Mouse (Mus musculus) forebrain, embryonic 10.5 days (tissue): ENCODE measurements around the gene Faf1. TPM values are rescaled to one million over a fixed set of nuclear protein-coding genes. Genes with fewer than 3 reads are reported as not detected.

Experiments
- DNase-seq: peaks from one replicate; pipeline ENCODE4 v3.0.0-alpha.2; 2017; ENCODE audit warnings: low spot score; ENCODE audit errors: extremely low spot score
- H3K27ac ChIP-seq: fragments of 300-500 bp; sonication (generic); 2 replicates; pipeline ENCODE4 v1.5.1; 2016; ENCODE audit warnings: mild to moderate bottlenecking
- H3K27me3 ChIP-seq: fragments of 300-500 bp; sonication (generic); 2 replicates; pipeline ENCODE4 v1.6.1; 2016; ENCODE audit warnings: mild to moderate bottlenecking; ENCODE audit not compliant: poor library complexity, severe bottlenecking
- H3K36me3 ChIP-seq: fragments of 300-500 bp; sonication (generic); replicated peaks from 2 replicates; pipeline ENCODE4 v1.6.1; 2016; ENCODE audit warnings: mild to moderate bottlenecking, moderate library complexity
- H3K4me1 ChIP-seq: fragments of 300-500 bp; sonication (generic); 2 replicates; pipeline ENCODE4 v1.6.1; 2016
- H3K4me3 ChIP-seq: fragments of 300-500 bp; sonication (generic); 2 replicates; pipeline ENCODE4 v1.5.1; 2016; ENCODE audit warnings: mild to moderate bottlenecking, moderate library complexity
- H3K9me3 ChIP-seq: fragments of 300-500 bp; sonication (generic); 2 replicates; pipeline ENCODE4 v1.6.1; 2016; ENCODE audit warnings: mild to moderate bottlenecking, moderate library complexity
- WGBS: fragments of 180-500 bp; shearing (Covaris S2); methylation state at CpG from one replicate; pipeline ENCODE4 v1.1.7; 2016; 5-methylcytosine and 5-hydroxymethylcytosine counted together
- polyA plus RNA-seq: library from polyadenylated mRNA; unstranded; fragments of >200 nt; fragmentation: Nextera tagmentation; extraction: Ambion mirVana; gene quantifications from 2 replicates; pipeline ENCODE4 v1.2.1, GENCODE M21; 2016

The Faf1 gene
- polyA plus RNA-seq, 1 experiment from 2014 or later, result 28.3 TPM

DNA sequence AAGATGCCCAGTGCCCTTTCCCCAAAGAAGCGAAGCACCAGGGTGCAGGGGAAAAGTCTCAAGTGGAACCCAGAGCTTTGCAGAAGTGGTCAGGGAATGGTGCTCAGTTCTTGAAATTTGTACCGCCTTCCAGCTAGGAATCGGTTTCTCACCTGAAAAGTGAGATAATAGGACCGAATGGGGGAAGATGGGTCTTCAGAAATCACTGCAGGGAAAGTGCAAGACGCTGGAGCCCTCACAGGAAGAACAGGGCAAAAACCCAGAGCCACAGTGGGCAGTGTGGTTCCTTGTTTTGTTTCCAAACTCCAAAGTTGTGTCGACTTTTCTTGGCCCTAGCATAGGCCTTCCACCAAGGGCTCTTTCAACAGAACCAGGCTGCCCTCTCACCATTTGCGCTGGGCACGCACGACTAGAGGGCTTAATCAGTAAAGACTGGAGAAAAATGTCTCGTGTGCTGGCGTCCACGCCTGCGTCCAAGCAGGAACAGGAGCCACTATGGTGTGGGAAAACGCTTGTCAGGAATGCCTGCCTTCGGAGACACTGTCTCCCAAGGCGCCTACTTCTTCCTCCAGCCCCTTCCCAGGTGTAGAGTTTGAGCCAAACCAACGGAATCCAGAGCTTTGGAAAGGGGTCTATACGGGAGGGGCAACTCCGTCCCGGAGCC, 297.7 kb downstream of the Faf1 start:
- Histone ChIP-seq H3K9me3 (0 out of 2 replicates have a peak, but pooled peaks cover 3% of the 10 kb centered on the region), H3K4me3 (peak overlapping the region; percentile 85), H3K27ac (peak overlapping the region; percentile 98), H3K27me3 (peaks cover 100% of the 10 kb centered on the region), H3K36me3 (no peaks in the 10 kb centered on the region), H3K4me1 (peaks cover 51% of the 10 kb centered on the region)
- peak; percentile 33 for DNase-seq
- WGBS, result 2% methylated on average over 20 of the region's 20 CpGs

DNA sequence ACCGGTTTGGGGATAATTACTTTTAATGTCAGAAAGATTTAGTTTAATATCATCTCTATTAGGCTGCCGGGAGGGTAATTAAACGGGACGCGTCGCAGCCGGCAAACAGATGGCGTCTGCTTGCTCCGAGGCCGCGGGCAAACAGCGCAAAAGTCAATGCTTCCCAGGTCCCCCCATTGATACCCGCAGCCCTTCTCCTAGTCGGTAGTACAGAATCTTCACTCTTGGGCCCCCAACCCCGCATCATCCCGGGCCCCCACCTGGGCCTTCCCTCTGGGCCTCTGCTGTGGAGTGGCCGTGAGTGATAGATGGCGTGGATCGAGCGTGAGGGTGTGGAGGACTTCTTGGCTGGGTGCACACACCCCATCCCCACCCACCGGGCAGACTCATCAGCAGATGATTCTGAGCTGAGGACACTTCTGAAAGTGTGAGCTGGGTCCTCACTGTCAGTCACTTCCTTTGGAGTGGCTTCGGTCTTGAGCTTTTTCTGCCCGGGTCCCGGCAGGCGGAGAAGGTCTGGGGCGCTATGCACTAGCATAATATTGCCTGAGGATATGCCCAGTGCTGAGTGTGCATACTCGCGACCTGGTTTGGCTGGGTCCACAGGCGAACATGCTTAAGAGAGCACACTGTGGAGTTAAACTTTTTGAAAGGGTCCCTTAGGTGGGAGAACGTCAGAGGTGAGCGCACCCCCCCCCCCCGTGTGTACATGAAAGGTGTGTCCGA, 298.4 kb downstream of the Faf1 start:
- peak overlapping the region; percentile 98 for H3K27ac ChIP-seq
- H3K9me3 ChIP-seq, result 0 out of 2 replicates have a peak, but pooled peaks cover 3% of the 10 kb centered on the region
- H3K36me3 ChIP-seq, result peaks cover 3% of the 10 kb centered on the region
- peaks cover 54% of the 10 kb centered on the region for H3K4me1 ChIP-seq
- H3K27me3 ChIP-seq, result peaks cover 100% of the 10 kb centered on the region
- DNase-seq, result peak; percentile 51
- 2% methylated on average over 33 of the region's 33 CpGs for WGBS
- peak overlapping the region; percentile 85 for H3K4me3 ChIP-seq

DNA sequence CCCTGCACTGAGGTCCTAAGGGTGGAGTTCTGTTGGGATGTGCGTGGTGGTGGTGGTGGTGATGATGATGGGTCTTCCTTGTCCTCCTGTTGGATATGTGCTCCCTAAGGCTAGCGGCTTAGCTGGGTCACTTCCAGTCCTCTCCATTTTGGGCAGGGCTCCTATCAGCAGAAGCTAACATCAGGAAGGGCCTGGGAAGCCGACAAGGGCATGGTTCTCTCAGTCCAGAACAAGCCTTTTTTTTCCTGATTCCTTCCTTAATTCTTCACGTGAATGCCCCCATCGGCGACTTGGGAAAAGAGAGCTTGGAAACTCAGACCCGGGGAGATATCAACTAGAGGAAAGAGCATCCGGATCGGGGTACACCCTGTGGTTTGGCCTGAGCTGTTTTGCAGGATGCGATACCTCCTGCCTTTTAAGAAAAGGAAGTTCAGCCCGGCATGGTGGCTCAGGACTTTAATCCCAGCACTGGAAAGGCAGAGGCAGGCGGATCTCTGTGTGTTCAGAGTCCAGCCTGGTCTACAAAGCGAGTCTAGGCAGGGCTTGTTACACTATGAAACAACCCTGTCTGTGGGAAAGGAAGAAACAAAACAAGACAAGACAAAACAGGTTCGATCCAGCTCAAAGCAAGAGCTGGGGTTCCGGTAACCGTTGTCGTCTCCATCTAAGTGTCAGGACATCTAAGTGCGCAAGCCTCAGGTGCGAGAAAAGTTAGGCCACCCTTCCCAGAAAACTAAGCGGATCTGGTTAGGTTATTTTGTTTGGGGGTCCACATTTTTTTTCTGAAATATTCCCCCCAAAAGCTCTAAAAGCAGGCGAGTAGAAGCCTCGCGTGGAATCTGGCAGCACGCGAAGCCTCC, 299.2 kb downstream of the Faf1 start:
- Histone ChIP-seq H3K27ac (peak overlapping the region; percentile 98), H3K4me3 (peak overlapping the region; percentile 85), H3K36me3 (peaks cover 11% of the 10 kb centered on the region), H3K4me1 (peaks cover 61% of the 10 kb centered on the region), H3K9me3 (0 out of 2 replicates have a peak, but pooled peaks cover 3% of the 10 kb centered on the region), H3K27me3 (peaks cover 100% of the 10 kb centered on the region)
- DNase-seq, result peak; percentile 39
- WGBS, result 9% methylated on average over 25 of the region's 25 CpGs

DNA sequence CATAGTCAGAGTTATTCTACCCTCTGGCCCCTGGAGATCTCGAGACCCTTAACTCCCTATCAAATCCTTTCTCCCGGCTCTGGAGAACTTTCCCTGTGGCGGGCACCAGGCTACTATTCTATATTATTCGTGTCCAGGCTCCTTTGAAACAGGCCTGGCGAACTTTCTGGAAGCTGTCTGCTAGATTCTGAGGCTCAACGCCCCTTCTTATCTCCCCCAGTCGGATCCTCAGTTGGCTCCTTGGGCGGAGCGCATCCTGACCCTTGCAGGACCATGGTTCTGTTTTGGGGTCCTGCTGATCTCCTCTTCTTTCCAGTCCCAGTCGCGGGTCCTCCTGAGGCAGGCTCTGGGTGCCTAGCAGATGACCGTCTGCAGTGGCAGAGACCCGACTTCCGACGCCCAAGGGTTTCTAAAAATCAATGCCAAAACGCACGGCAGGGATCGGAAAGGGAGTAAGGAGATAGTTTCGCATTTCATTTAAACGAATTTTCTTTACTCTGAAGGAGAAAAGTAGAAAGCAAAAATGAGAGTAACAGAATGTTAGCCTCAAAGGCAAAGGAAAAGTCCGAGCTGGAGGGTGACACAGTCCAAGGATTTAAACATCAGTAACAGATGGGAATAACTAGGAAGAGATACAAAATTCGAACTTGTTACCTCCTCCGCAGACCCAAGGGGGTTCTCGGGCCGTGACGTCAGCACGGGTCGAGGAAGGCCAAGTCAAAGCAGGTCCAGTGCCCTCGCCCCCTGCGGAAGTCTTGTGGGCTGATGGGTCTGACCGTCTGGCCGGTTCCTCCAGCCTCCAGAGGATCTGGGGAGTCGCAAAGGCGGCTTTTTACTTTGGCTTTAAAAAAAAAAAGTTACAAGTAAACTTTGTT, 300.1 kb downstream of the Faf1 start:
- Histone ChIP-seq H3K36me3 (peaks cover 20% of the 10 kb centered on the region), H3K4me3 (peak overlapping the region; percentile 85), H3K27ac (peak overlapping the region; percentile 98), H3K27me3 (peaks cover 100% of the 10 kb centered on the region), H3K4me1 (peaks cover 62% of the 10 kb centered on the region), H3K9me3 (0 out of 2 replicates have a peak, but pooled peaks cover 3% of the 10 kb centered on the region)
- peak; percentile 44 for DNase-seq
- WGBS, result under 1% methylated on average over 34 of the region's 34 CpGs

DNA sequence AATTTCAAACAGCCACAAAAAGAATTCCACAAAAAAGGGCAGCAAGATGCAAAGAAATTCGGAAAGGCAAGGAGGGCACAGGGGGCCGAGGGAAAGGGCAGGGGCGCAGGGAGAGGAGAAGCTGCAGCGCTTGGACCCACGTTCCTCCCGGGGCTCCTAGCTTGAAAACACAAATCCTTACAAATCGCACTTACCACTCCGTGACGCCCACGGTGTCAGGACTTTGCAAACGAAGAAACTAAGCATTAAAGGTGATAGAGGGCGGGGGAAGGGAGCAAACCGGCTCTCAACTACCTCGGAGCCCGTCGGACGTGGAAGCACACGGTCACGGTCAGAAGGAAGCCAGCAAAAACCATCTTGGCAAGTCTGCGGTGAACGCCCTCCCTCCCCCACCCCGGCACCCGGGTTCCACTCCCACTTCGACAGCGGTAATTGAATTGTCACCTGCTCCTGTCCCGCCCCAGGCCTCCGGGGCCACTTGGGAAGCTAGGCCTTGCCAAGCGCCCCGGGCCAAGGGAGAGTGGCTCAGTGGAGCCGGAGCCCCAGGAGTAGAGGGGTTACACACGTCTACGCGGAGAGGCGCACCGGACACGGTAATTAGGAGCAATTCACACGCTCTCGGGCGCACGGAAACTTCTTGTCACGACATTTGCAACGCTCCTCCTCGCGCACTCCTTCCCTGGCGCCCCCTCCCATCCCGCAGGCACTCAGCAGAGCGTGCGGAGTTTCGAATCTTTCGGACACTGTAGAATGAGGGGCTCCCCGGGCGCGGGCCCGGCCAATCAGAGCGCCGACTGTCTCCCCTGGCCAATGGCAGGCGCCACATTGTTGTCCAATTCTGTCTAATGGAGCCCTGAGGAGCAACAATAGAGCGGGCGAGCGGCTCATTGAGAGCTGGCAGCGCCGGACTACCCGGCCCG, 301.0 kb downstream of the Faf1 start, which contains the start of gene Dmrta2:
Gene Dmrta2, plus strand, starts transcription at position 906 of the 920 bp plus-strand sequence.
- peaks cover 71% of the 10 kb centered on the region for H3K4me1 ChIP-seq

DNA sequence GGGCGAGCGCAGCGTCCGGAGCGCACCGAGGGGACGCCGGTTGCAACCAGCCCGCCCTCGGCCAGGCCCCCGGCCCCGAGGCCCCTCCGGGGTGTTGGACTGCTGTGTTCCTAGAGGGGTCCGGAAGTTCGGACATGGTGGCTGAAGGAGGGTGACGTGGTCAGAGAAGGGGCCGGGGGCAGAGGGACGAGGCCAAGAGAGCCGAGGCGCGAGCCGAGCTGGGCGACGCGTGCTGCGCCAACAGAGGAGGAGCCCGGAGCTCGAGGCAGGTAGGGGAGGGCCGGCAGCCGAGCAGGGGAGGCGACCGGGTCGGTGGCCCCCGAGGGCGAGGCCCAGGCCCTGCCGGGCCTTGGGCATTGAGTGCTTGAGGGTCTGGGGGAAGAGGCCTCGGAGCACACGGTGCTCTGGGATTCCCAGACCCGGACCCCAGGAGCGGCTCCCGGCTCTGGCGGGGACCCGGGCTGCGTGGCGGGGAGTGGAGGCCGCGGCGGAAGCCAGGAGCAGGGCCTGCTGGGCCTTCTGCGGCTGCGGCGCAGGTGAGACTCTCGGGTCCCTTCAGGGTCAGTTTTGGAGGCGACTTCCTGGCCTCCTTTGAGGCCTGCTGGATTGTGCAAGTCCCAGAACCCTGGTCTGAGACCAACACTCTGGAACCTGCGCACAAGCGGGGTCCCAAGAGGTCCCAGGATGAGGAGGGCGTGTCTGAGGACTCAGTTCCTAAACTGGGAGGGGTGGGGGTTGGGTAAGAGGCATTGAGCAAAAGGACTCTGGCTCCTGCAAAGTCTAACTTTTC, 301.9 kb downstream of the Faf1 start:
- Histone ChIP-seq H3K4me1 (peaks cover 73% of the 10 kb centered on the region), H3K9me3 (0 out of 2 replicates have a peak, but pooled peaks cover 3% of the 10 kb centered on the region), H3K4me3 (peak overlapping the region; percentile 85), H3K36me3 (peaks cover 33% of the 10 kb centered on the region), H3K27me3 (peaks cover 100% of the 10 kb centered on the region), H3K27ac (peak overlapping the region; percentile 98)
- under 1% methylated on average over 56 of the region's 56 CpGs for WGBS
- DNase-seq, result peak; percentile 60

More for the DNA sequence above, 301.0 kb downstream of the Faf1 start, which contains the start of gene Dmrta2:
- Histone ChIP-seq H3K4me3 (peak within 1 kb of the TSS; percentile 85), H3K27ac (peak within 1 kb of the TSS; percentile 98), H3K9me3 (0 out of 2 replicates have a peak, but pooled peaks cover 3% of the 10 kb centered on the region), H3K27me3 (peaks cover 100% of the 10 kb centered on the region), H3K36me3 (peaks cover 29% of the 10 kb centered on the region)
- DNase-seq, result peak; percentile 92
- under 1% methylated on average over 64 of the region's 64 CpGs for WGBS

DNA sequence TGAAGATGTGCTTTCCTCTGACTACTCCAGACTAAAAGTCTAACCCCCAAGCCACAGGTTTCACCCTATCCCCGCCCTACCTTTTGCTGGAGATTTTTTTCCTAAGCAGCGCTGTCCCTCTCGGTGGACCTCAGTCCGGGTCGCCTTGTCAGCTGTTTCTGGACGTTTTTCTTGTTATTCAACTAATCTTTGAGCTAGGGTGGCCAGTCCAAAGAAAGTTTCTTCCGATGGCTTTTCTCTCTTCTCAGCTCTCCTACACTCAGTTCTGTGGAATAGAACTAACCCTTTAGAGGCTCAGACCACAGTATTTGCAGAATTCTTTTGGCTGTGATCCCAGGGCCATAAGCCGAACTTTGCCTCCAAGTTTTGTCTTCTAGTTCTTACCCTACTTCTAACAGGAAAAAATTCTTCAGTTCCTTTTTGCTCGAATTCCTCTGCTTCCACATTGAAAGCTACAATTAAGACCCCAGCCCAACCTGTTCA, 302.5 kb downstream of the Faf1 start:
- Histone ChIP-seq H3K4me3 (peak overlapping the region; percentile 85), H3K27me3 (peaks cover 100% of the 10 kb centered on the region), H3K27ac (peak overlapping the region; percentile 98), H3K4me1 (peaks cover 73% of the 10 kb centered on the region), H3K36me3 (peaks cover 40% of the 10 kb centered on the region), H3K9me3 (0 out of 2 replicates have a peak, but pooled peaks cover 3% of the 10 kb centered on the region)
- peak; percentile 26 for DNase-seq
- 1% methylated on average over 9 of the region's 9 CpGs for WGBS

DNA sequence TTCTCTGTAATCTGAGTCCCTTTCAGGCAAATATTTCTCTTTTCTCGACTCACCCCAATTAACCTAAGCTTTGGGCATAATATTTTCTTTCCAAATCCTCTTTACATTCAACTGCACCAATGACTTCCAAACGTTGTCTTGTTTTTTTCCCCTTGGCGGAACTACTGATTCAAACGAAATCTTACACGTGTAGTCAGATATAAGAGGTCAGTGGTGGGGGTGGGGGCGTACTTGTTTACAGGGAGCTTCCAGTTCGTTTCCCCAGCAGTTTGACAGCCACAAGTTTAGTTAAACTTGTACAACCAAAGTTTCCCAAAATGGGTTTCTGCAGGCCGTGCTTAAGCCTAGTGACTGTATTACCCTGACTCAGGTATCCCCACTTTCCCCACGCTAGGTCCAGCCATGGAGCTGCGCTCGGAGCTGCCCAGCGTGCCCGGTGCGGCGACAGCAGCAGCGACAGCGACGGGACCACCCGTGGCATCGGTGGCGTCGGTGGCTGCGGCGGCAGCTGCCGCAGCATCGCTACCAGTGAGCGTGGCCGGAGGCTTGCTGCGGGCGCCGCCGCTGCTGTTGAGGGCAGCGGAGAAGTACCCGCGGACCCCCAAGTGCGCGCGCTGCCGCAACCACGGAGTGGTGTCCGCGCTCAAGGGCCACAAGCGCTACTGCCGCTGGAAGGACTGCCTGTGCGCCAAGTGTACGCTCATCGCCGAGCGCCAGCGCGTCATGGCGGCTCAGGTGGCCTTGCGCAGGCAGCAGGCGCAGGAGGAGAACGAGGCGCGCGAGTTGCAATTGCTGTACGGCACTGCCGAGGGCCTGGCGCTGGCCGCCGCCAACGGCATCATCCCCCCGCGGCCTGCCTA, 303.3 kb downstream of the Faf1 start:
- WGBS, result under 1% methylated on average over 66 of the region's 66 CpGs
- peaks cover 73% of the 10 kb centered on the region for H3K4me1 ChIP-seq

DNA sequence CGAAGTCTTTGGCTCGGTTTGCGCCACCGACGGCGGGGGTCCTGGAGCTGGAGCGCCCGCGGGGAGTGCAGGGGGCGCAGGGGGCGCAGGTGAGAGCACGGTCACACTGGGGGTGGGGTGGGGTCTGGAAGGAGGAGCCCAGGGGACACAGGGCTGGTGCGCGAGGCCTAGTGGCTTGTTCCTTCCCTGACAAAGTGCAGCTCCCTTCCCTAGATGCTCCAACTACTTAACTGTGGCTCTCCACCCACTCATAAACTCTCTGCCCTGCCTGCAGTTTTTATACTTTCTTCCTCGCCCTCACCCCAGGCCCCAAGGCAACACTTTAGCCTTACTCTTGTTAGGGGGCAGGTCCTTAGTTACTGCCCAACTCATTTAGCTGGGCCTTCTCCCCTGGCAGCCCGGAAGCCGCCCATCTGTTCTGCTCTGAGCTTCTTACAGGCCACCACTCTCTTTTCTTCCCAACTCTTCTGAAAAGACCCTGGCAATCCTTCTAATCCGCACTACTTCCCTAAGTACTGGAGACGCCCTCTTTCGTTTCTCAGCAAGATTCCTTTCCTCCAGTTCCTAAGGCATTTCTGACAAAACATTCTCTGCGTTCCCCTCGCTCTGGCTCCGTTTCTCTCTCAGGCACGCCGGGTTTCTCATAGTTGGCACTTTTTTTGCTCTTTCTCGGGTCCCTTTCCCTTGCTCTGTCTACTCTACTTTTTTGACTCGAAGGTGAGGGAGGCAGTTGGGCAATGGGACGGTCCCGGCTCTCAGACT, 304.1 kb downstream of the Faf1 start:
- peak; percentile 71 for DNase-seq

More for the DNA sequence above, 303.3 kb downstream of the Faf1 start:
- Histone ChIP-seq H3K27me3 (peaks cover 100% of the 10 kb centered on the region), H3K9me3 (0 out of 2 replicates have a peak, but pooled peaks cover 3% of the 10 kb centered on the region), H3K27ac (peak overlapping the region; percentile 98), H3K4me3 (peak overlapping the region; percentile 85), H3K36me3 (peaks cover 42% of the 10 kb centered on the region)
- DNase-seq, result peak; percentile 43

More for the DNA sequence above, 304.1 kb downstream of the Faf1 start:
- Histone ChIP-seq H3K4me1 (peaks cover 73% of the 10 kb centered on the region), H3K4me3 (peak overlapping the region; percentile 85), H3K27ac (peak overlapping the region; percentile 98), H3K27me3 (peaks cover 100% of the 10 kb centered on the region), H3K36me3 (peaks cover 42% of the 10 kb centered on the region), H3K9me3 (0 out of 2 replicates have a peak, but pooled peaks cover 2% of the 10 kb centered on the region)
- 2% methylated on average over 29 of the region's 29 CpGs for WGBS
